Mouse (Mus musculus) left cerebral cortex, adult 11 months (tissue): Measurements from ENCODE around the gene Yrdc.

Source experiments
- DNase-seq: peaks from one replicate; pipeline ENCODE4 v3.0.0; 2022; ENCODE audit warnings: low spot score

Gene Yrdc

DNA sequence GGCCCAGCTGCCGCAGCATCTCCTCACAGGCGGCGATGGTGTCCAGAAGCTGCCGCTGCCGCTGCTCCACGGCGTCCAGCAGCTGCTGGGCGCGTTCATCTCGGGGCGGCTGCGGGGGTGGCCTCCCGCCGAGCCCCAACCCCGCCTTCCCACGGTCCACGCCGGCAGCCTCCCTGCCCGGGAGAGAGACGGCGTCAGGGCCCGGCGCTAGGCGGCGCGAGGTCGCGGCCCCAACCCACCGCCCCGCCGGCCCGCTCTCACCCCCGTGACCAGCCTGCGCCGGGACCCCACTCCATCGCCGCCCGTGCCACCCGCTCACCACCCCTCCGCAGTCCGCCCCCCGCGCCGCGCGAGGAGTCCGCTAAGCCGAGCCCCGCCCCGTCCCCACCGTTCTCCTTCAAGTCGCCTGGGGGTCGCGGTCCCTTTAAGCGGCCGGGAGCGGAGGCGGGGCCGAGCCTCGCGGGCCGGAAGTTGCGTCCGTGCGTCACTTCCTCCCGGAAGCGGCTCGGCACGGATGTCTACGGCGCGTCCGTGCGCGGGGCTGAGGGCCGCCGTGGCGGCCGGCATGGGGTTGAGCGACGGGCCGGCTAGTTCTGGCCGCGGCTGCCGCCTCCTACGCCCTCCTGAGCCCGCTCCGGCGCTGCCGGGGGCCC, at the start of gene Yrdc:
Yrdc (plus strand) TSS at position 419 of the 653 bp plus-strand sequence.
- DNase-seq = peak; percentile 86

DNA sequence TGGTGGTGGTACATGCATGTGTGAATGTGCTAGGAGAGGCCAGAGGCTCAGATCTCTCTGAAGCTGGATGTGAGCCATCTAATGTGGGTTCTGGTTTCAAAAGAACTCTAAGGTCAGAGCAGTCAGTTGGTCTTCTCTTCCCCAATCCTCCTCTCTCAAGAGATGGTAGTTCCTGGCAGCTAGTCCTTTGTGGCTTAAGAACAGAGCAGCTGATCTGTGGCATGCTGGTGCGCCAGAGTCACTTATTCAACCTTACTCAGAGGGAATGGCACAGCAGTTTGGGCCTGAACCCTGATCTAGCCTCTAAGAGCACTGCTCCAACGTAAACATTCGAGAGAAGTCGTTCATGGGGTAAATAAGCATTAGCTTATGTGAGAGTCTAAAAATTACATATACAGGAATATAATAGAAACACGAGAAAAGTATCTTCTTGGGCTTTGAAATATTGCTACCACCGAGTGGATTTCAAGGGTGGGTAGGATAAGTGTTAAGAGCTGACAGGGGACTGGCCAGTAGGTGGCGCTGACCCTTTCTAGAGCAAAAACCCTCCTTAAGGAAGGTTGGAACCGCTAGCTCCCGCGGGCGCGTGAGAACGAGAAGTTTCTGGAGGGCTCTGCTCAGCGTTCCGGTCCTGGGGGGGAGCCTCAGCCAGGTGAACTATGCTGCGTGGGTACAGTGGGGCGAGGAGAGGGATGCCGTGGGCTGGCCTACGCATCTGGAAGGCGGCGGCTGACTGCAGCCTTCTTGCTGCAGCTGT, 48.7 kb upstream of the Yrdc start, which contains the start of gene Mtf1:
Mtf1 (plus strand) TSS at position 553 of the 757 bp plus-strand sequence.
- peak; percentile 81 for DNase-seq

DNA sequence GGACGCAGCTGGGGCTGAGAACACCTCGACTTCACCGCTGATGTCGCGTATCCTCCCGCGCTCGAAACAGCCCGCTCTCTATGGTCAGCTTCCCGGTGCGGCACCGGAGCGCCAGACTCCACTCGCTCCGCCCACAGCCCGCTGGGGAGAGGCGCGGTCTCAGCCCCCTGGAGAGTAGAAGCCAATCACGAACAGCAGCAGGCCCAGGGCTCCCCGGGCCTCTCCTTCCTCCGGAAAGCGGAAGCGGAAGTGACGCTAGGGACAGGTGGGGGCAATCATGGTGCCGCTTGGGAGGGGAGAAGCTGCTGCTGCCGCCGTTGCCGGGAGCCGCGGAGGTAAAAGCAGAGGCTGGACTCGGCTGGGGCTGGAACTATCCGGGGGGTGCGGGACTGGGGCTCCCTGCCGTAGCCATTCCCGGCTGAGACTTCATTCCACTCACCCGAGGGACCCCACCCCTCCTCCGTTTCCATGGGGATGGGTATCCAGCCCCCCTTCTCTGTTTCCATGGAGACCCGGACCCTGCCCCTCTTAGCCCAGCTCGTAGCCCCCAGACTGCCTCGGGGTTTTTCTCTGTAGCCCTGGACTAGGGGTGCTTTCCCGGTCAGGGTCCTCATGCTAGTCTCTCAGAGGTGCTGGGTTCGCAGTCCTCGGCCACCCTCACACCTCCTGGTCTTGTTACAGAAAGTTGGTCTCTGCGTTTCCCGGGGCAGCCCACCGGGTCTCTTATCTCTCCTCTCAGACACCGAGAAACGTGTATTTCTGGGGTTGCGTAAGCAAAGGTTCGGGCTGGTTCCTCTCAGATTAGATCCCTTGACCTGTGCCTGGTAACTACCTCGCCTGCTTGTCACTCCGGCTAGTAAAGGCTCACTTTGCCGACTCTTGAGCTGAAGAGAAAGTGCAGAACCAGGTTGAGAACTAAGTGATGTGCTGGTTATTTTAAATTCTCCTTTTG, 47.9 kb upstream of the Yrdc start:
- DNase-seq = peak; percentile 91

DNA sequence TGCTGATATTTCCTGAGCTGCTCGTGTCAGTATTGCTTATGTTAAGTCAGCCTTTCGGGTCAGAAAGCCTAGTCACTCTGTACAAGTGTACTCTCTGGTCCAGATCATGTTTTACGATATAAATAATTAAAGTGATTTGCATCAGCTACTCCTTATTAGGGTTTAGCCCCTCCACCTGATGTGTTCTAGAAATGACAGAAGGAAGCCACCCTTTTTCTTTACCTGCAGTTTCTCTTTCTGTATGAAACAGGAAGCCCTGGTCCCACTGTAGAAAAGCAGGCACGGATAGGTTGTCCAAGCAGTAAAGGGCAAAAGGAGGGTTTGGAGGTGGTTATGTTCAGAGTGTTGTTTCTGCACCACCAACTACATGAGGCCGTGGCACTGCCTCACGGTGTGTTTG, 47.1 kb upstream of the Yrdc start:
- DNase-seq = no peak

DNA sequence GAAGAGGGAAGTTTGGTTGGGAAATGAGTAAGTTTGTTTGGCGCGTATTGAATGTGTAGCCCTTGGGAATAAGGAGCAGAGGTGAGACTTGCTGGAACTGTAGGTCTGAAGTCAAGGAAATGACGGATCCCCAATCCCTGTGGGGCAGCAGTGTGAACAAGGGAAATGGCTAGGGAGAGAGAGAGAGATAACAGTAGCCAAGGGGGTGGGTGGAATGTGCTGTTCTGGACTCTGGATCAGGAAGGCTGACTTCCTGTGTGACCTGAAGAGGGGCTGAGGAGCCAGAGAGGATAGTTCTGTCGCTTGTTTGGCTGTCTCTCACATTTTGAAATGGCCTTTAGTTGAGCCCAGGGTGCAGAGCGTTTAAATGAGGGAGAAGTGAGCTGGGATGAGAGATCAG, 42.0 kb upstream of the Yrdc start:
- no peak for DNase-seq

DNA sequence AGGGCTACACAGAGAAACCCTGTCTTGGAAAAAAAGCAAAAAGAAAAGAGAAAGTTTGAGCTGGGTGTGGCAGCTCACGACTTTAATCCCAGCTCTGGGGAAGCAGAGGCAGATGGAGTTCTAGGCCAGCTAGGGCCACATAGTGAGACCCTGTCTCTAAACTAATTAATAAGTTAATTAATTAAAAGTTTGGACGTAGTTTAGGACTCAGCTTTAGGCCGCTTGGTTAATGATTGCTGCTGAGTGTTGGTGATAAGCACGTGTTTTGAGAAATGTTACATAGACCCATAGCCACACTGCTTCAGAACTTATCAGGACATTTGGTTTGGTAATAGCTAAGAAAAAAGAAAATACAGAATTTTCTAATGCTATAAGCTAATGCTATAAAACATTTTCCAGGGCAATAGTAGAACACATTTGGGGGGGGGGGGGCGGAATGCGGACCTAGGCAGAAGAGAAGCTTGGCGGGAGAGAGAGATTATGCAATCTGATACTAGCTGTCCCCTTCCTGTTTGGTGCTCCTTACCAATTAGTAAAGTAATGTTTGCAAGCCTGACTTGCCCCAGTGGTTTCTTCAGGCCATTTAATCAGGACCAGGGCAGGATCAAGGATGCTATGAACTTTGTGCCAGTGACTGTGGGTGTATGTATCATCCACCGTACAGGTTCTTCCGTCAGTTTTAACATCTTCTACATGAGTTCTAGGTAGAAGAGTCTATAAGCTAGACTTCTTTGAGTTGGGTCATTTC, 41.2 kb upstream of the Yrdc start:
- DNase-seq = no peak

DNA sequence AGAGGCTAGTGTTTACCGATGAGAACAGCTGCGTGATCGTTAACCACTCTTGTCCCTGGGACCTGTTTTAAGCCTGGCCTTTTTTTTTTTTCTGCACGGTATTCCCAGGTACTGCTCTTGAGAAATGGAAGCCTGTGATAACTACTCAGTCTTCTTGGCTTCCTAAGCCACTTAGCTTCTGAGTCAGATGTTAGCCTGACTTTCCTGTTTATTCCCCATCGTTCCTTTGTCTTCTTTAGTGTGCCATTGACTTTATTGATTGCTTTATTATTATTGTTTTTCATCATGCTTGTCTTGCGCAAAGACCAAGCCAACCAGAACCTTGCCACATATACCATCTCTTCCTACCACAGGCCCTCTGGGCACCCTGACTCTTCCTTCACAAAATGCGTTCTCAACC, 40.4 kb upstream of the Yrdc start:
- no peak for DNase-seq

DNA sequence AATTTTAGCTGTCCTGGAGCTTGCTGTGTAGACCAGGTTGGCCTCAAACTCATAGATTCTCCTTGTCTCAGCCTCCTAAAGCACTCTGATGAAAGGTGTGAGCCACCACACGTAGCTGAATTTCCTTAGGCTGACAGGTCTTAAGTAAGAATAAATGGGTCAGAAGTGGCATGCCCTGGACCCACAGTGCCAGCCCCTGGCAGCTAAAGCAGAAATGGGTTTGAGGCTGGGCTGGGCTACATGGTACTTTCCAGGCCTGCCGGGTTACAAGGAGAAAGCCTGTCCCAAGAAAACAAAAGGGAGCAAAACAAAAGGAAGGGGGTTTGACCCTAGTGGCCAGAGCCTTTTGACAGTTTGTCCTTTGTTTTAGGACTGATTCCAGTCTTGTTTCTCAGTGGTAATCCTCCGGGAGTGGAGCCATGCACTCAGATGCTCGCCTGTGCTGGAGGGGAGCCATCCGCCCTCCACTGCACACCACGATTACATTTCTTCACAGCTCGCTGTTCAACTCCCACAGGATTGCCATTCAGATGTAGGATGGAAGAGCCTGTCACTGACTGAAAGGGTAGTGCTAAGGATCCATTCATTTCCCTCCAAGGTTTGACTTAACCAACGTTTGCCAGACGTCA, 39.0 kb upstream of the Yrdc start:
- DNase-seq = peak; percentile 68

DNA sequence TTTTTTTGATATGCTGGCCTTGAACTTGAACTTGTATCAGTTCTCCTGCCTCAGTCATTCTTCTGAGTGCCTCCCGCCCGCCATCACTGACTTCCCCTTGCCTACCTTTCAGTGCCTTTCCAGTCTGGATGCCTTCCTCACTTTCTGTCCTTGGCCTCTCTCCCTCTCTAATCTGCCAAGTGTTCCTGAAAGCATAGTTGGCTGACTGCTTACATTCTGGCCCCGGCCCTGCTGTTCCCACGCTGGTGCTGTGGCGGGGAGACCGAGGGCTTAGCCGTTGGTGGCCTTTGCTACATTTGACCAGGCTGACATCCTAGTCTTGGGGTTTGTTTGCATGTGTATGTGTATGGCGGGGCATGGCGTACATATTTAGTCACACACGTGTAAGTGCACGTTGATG, 34.6 kb upstream of the Yrdc start:
- DNase-seq = no peak

DNA sequence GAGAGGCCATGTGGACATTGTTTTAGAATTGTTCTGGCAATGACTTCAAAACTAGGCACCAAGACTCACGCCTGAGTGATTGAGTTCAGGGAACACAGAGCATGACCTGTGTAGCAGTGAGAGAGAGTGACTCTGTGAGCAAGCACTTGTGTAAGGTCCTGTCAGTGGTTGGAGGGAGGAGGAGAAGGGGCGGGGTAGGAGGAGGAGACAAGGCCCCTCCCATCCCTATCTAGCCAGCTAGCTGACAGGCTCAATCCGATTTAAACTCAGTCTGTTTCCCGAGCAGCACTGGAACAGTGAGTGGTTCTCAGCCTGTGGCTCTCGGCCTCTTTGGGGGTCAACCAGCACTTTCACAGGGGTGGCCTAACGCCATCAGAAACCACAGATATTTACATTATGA, 32.7 kb upstream of the Yrdc start:
- no peak for DNase-seq

DNA sequence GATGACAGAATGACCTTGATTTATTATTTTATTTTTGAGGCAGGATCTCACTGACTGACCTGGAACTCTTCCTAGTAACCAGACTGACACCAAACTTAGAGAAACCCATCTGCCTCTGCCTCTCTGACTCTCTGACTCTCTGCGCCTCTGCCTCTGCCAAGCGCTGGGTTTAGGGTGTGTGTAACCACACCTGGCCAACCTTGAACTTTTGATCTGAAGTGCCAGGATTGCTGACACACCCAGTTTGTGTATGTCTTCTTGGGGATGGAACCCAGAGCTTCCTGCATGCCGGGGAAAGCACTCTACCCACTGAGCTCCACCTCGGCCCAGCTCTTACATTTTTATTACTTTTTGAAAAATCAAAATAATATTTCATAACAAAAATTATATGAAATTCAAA, 31.6 kb upstream of the Yrdc start:
- DNase-seq = no peak

DNA sequence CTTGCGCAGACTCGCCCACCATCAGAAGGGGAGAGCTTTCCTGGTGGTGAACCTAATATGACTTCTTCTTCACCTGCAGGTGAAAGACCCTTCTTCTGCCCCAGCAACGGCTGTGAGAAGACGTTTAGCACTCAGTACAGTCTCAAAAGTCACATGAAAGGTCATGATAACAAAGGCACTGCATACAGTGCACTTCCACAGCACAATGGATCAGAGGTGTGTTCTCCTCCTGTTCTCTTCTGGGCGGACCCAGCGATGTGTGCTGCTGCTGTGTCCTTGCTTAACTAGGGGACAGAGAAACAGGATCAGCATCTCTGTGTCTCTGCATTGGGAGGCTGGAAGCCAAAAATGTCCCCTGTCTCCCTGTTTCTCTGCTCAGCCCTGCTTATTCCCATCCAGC, 25.5 kb upstream of the Yrdc start:
- DNase-seq = no peak

DNA sequence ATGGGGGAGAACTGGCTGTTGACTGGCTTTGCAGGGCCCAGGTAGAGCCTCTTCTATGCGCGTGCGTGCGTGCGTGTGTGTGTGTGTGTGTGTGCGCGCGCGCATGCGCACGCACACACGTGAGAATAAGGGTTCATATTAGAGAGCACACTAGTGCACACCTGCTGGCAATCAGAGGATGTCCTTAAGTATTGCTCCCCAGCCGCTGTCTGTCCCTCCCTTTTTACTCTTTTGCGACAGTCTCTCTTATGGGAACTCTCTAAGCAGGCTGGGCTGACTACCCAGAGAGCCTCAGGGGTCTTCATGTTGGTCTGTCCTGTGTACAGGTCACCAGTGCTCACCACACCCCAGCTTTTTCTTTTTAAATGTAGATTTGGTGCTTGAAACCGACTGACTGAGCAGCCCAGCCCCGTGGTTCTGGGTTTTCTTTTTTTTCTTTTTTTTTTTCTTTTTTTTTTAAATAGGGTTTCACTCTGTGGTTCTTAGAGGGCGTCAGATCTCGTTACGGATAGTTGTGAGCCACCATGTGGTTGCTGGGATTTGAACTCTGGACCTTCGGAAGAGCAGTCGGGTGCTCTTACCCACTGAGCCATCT, 25.0 kb upstream of the Yrdc start:
- DNase-seq = no peak

DNA sequence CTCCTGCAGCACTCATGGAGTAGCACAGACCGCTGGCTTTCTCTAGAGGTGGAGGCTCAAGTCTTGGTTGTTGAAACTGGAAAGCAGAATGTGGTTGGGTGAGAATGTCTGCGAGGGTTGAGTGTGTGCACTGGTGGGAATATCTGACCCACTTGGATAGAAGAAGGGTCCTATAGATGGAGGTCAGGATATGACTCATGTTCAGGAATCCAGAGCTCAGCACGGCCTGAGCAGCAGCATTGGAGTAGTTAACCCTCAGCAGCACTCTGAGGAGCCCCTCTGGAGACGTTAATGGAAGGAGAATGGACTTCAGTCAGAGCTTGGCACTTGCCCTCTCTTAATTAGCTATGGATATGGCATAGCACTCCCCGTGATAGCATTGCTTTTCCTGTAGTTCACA, 20.8 kb upstream of the Yrdc start:
- DNase-seq = no peak

DNA sequence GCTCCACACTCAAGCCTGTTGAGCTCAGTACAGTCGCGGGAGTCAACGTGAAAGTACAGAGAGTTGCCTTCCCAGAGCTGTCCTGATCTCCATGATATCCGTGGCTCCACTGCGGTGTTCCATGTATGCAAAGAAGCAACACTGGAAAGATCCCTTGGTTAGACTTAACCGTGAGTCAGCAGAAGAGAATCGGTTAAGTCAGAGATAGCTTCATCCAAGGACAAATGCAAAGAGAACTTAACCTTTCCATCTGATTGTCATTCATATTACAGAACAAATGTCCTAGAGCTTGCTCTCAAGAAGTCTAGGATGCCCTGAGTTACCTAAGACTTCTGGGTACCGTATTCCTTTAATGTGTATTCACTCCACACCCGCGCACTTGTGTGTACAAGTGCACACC, 17.7 kb upstream of the Yrdc start:
- no peak for DNase-seq

DNA sequence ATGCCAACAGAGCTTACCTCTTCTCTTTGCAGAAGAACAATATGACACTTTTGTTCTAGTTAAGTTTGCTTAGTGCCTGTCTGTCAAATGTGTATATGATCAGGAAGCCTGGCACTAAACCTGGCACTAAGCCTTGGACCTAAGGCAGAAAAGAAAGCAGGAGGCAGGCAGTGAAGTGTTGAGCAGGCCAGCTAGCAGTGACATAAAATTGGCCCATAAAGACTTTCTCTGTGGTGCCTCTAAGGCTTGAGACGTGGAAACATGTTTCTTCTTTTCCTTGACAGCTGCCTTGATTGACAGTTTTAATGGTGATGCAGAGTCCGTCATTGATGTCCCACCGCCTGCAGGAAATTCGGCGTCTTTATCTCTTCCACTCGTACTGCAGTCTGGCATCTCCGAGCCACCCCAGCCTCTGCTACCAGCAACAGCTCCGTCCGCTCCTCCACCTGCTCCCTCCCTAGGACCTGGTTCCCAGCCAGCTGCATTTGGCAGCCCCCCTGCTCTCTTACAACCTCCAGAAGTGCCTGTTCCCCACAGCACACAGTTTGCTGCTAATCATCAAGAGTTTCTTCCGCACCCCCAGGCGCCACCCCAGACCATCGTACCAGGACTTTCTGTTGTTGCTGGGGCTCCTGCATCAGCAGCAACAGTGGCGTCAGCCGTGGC, 12.3 kb upstream of the Yrdc start:
- no peak for DNase-seq

DNA sequence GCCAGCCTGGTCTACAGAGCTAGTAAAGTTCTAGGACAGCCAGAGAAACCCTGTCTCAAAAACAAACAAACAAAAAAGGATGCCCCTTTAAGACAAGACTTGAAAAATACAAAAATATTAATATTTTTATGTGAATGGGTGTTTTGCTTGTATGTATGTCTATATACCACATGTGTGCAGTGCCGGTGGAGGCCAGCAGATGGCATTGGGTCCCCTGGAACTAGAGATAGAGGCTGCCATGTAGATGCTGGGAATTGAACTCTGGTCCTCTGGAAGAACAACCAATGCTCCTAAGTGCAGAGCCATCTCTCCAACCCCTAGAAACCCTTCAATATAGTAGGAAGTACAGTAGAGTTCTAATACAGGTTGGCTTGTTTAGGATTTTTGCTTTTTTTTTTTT, 9.5 kb upstream of the Yrdc start:
- no peak for DNase-seq

DNA sequence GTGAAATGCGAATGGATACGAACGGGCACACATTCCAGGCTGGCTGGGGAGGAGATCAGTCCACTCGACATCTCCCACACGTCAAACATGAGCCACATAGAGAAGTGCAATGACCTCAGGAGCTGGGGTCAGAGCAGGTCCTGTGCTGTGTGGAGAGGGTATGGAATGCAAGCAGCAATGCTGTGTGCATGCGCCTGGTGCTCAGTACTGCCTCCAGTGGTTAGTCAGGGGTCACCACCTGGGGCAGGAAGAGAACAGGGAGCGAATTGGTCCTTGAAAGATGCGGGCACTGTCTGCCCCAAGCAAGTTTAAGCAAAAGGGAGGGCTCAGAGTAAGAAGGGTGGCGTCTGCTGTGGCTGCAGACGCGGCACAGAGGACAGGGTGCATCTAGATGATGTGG, 7.0 kb upstream of the Yrdc start:
- no peak for DNase-seq

DNA sequence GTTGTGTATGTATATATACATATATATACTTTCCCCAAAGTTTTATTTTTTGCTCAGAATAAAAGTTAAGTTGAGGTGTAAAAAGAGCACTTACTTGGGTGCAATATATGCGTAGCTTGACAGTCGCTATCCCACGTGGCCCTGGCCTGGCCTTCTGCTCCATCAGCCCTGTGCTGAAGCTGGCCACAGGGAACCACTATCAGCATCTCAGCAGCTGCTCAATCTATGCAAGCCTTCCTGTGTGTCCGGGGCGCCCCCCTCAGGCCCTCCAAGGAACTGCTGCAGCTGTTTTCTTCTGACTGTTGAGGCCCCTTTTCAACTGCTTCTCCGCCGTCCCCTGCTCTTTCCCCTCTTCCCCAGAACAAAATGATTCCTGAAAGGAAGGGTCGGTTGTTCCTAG, 2.9 kb upstream of the Yrdc start:
- peak; percentile 80 for DNase-seq

DNA sequence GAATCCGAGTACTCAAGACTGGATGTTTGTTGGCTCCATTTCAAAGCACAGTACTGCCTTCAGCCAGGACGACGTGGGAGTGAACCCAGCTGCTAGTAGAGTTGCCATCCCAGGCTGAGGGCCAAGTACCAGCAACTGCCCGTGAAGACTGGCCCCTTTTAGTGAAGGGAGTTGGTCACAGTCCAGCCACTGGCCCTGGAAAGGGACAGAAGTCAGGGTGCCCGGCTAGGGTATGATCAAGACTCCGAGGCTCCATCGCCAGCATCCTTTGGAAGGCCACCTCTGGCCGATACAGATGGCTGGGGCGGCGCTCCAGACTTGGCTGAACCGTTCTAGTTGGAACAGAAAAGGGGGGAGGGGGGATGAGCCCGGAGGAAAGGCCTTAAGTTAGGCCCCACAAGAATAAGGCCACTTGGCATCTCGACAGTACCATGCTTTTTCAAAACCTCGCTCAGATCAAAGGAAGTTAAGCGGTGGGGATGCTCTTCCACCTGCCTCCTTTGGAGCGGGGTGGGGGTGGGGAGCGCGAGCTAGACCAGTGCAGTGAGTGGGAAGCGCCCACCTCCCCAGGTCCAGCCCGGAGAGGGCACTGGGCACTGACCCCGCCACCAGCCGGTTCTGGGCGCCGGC, 733 bp upstream of the Yrdc start:
- DNase-seq = peak; percentile 71
